Mouse (Mus musculus): Measurements from ENCODE around the gene Zfp219. TPM values are rescaled to one million over a fixed set of nuclear protein-coding genes. Genes with fewer than 3 reads are reported as not detected.
A peak's percentile ranks its signal among the peaks of the same experiment; 100 is the strongest.

The Zfp219 gene
- polyA plus RNA-seq, 1 experiment = 64.5 TPM

- no peak overlapping the region for H3K9ac ChIP-seq (ENCODE audit: low read depth, poor library complexity, severe bottlenecking)
- no peaks in the 10 kb centered on the region for H3K9me3 ChIP-seq (replicated peaks; ENCODE audit: control insufficient read depth, insufficient read depth, low read length, poor library complexity, severe bottlenecking)
- H3K4me1 ChIP-seq (ENCODE audit: control insufficient read depth, insufficient read depth, low read length) = no peaks in the 10 kb centered on the region
- H3K36me3 ChIP-seq (ENCODE audit: control insufficient read depth, insufficient read depth, low read length, poor library complexity, severe bottlenecking) = no peaks in the 10 kb centered on the region
- H3K27me3 ChIP-seq (ENCODE audit: control insufficient read depth, insufficient read depth, low read length, poor library complexity, severe bottlenecking) = no peaks in the 10 kb centered on the region
- no peak overlapping the region for H3K27ac ChIP-seq (ENCODE audit: insufficient read depth, low read length)
- H3K4me3 ChIP-seq (ENCODE audit: low read depth, low read length) = no peak overlapping the region
- TF ChIP-seq POLR2A (IDR thresholded peaks at IDR 0.05; ENCODE audit: insufficient read depth, low read length) (no peak), CTCF (IDR thresholded peaks at IDR 0.05; ENCODE audit: low read depth, low read length) (no peak), EP300 (IDR thresholded peaks at IDR 0.05; ENCODE audit: insufficient read depth, low read depth, low read length) (no peak)
Observed at GRCm38 (mm10) chr14:52026342-52026741, 5.8 kb upstream of the Zfp219 start.

GRCm38 (mm10) chr14:52024133-52024532 lies 3.6 kb upstream of the Zfp219 start:
- Histone ChIP-seq H3K4me3 (ENCODE audit: low read depth, low read length) (no peak overlapping the region), H3K9me3 (replicated peaks; ENCODE audit: control insufficient read depth, insufficient read depth, low read length, poor library complexity, severe bottlenecking) (no peaks in the 10 kb centered on the region)
- TF ChIP-seq CTCF (IDR thresholded peaks at IDR 0.05; ENCODE audit: low read depth, low read length) (no peak), EP300 (IDR thresholded peaks at IDR 0.05; ENCODE audit: insufficient read depth, low read depth, low read length) (no peak), POLR2A (IDR thresholded peaks at IDR 0.05; ENCODE audit: insufficient read depth, low read length) (no peak)

DNA sequence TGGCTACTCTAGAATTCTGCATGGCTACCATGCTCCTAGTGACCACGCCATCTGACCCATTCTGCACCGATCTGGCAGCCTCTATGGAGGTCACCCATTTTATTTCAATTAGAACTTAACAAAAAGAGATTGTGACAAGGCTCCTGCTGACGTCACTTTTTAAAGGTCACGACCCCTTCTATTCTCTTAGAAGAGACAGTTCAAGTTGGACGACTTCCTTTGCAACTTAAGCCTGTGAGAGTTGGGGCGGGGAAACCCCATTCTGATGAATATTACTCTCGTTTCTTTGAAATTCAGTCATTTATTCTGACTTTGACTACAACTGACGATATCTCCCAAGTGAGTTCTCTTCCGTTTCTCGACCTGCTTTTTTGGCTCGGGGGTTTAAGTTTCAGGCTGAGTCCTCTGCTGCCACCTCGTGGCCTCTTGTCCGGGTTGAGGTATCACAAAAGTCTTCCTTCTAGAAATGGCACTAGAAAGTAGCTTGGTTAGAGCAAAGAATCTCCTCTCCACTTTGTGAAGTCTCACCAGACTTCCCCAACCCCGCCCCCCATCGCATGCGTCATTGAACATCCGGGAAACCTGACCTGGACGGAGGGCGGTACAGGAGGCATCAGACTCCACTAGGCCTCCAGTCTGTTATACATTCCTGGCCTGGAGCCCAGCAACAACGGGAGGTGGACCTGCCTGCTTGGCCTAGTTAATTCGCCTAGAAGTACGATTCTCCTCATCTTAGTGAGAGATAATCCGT lies 2.4 kb upstream of the Zfp219 start:
- no peaks in the 10 kb centered on the region for H3K9me3 ChIP-seq (replicated peaks; ENCODE audit: control insufficient read depth, insufficient read depth, low read length, poor library complexity, severe bottlenecking)
- peak overlapping the region; percentile 96 for H3K27ac ChIP-seq (ENCODE audit: insufficient read depth, low read length)
- peak overlapping the region; percentile 91 for H3K9ac ChIP-seq (ENCODE audit: low read depth, poor library complexity, severe bottlenecking)
- peaks cover 4% of the 10 kb centered on the region for H3K4me1 ChIP-seq (ENCODE audit: control insufficient read depth, insufficient read depth, low read length)
- H3K27me3 ChIP-seq (ENCODE audit: control insufficient read depth, insufficient read depth, low read length, poor library complexity, severe bottlenecking) = no peaks in the 10 kb centered on the region
- H3K36me3 ChIP-seq (ENCODE audit: control insufficient read depth, insufficient read depth, low read length, poor library complexity, severe bottlenecking) = no peaks in the 10 kb centered on the region
- TF ChIP-seq EP300 (IDR thresholded peaks at IDR 0.05; ENCODE audit: insufficient read depth, low read depth, low read length) = peak; percentile 74; the same call in 1 of the 2 replicates
- TF ChIP-seq CTCF (IDR thresholded peaks at IDR 0.05; ENCODE audit: low read depth, low read length) = peak; percentile 49
- peak; percentile 97 for TF ChIP-seq POLR2A (IDR thresholded peaks at IDR 0.05; ENCODE audit: insufficient read depth, low read length)
- H3K4me3 ChIP-seq (ENCODE audit: low read depth, low read length) = peak overlapping the region; percentile 80

More at GRCm38 (mm10) chr14:52024133-52024532, 3.6 kb upstream of the Zfp219 start:
- Histone ChIP-seq H3K36me3 (ENCODE audit: control insufficient read depth, insufficient read depth, low read length, poor library complexity, severe bottlenecking) (no peaks in the 10 kb centered on the region), H3K9ac (ENCODE audit: low read depth, poor library complexity, severe bottlenecking) (peak overlapping the region; percentile 62), H3K4me1 (ENCODE audit: control insufficient read depth, insufficient read depth, low read length) (no peaks in the 10 kb centered on the region), H3K27ac (ENCODE audit: insufficient read depth, low read length) (peak overlapping the region; percentile 88), H3K27me3 (ENCODE audit: control insufficient read depth, insufficient read depth, low read length, poor library complexity, severe bottlenecking) (no peaks in the 10 kb centered on the region)

GRCm38 (mm10) chr14:52022244-52022708 lies 1.7 kb upstream of the Zfp219 start:
- H3K4me3 ChIP-seq (ENCODE audit: low read depth, low read length) = peak overlapping the region; percentile 29
- H3K9ac ChIP-seq (ENCODE audit: low read depth, poor library complexity, severe bottlenecking) = peak overlapping the region; percentile 91
- no peaks in the 10 kb centered on the region for H3K36me3 ChIP-seq (ENCODE audit: control insufficient read depth, insufficient read depth, low read length, poor library complexity, severe bottlenecking)
- peaks cover 5% of the 10 kb centered on the region for H3K4me1 ChIP-seq (ENCODE audit: control insufficient read depth, insufficient read depth, low read length)
- H3K27me3 ChIP-seq (ENCODE audit: control insufficient read depth, insufficient read depth, low read length, poor library complexity, severe bottlenecking) = no peaks in the 10 kb centered on the region
- H3K27ac ChIP-seq (ENCODE audit: insufficient read depth, low read length) = peak overlapping the region; percentile 96
- H3K9me3 ChIP-seq (replicated peaks; ENCODE audit: control insufficient read depth, insufficient read depth, low read length, poor library complexity, severe bottlenecking) = no peaks in the 10 kb centered on the region
- TF ChIP-seq EP300 (IDR thresholded peaks at IDR 0.05; ENCODE audit: insufficient read depth, low read depth, low read length) (peak; percentile 70), CTCF (IDR thresholded peaks at IDR 0.05; ENCODE audit: low read depth, low read length) (no peak)

DNA sequence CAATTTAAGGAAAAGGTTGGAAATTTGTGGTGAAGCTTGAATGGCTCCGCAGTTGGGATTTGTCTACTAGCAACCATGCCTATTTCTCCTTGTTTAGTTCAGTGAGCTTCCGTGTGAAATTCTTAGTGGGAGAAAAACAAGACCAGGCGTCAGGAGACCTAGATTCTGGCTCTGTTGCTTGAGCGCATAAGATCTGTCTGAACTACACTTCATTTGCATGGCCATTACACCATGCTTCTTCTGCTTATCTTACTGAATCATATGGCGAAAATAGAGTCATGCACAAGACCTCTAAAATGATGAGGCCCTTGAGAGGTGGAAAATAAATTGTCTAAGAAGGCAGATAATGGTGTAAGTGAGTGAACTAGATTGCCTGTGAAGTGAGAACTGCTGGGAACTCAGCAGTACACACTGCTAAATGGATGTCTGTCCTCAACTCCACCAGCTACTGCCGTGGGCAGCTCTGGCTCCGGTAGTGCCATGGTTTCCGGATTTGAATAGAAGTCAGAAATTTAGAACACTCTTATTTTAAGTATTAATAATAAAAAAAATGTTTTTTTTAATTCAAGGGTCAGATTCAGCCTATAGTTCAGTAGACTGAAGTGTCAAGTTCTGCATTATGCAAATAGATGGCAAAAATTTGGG lies 1.2 kb upstream of the Zfp219 start:
- Histone ChIP-seq H3K9me3 (replicated peaks; ENCODE audit: control insufficient read depth, insufficient read depth, low read length, poor library complexity, severe bottlenecking) (no peaks in the 10 kb centered on the region), H3K36me3 (ENCODE audit: control insufficient read depth, insufficient read depth, low read length, poor library complexity, severe bottlenecking) (no peaks in the 10 kb centered on the region), H3K9ac (ENCODE audit: low read depth, poor library complexity, severe bottlenecking) (peak overlapping the region; percentile 91), H3K27me3 (ENCODE audit: control insufficient read depth, insufficient read depth, low read length, poor library complexity, severe bottlenecking) (no peaks in the 10 kb centered on the region), H3K27ac (ENCODE audit: insufficient read depth, low read length) (peak overlapping the region; percentile 85), H3K4me3 (ENCODE audit: low read depth, low read length) (no peak overlapping the region), H3K4me1 (ENCODE audit: control insufficient read depth, insufficient read depth, low read length) (peaks cover 8% of the 10 kb centered on the region)
- TF ChIP-seq CTCF (IDR thresholded peaks at IDR 0.05; ENCODE audit: low read depth, low read length) = no peak
- no peak for TF ChIP-seq EP300 (IDR thresholded peaks at IDR 0.05; ENCODE audit: insufficient read depth, low read depth, low read length)

GRCm38 (mm10) chr14:52021138-52021529 lies 601 bp upstream of the Zfp219 start:
- no peaks in the 10 kb centered on the region for H3K9me3 ChIP-seq (replicated peaks; ENCODE audit: control insufficient read depth, insufficient read depth, low read length, poor library complexity, severe bottlenecking)
- no peaks in the 10 kb centered on the region for H3K27me3 ChIP-seq (ENCODE audit: control insufficient read depth, insufficient read depth, low read length, poor library complexity, severe bottlenecking)
- peak overlapping the region; percentile 91 for H3K9ac ChIP-seq (ENCODE audit: low read depth, poor library complexity, severe bottlenecking)
- peak overlapping the region; percentile 28 for H3K4me3 ChIP-seq (ENCODE audit: low read depth, low read length)
- H3K4me1 ChIP-seq (ENCODE audit: control insufficient read depth, insufficient read depth, low read length) = peaks cover 8% of the 10 kb centered on the region
- no peaks in the 10 kb centered on the region for H3K36me3 ChIP-seq (ENCODE audit: control insufficient read depth, insufficient read depth, low read length, poor library complexity, severe bottlenecking)
- TF ChIP-seq CTCF (IDR thresholded peaks at IDR 0.05; ENCODE audit: low read depth, low read length) = no peak
- TF ChIP-seq POLR2A (IDR thresholded peaks at IDR 0.05; ENCODE audit: insufficient read depth, low read length) = no peak
- TF ChIP-seq EP300 (IDR thresholded peaks at IDR 0.05; ENCODE audit: insufficient read depth, low read depth, low read length) = no peak
- peak overlapping the region; percentile 85 for H3K27ac ChIP-seq (ENCODE audit: insufficient read depth, low read length)

All from ES-Bruce4 (cell line).